Mouse (Mus musculus) lung, adult 18-20 months (tissue): Measurements from ENCODE around the gene Lilrb4a.
"Not testable (repeated sequence)": the region's sequence is repeated elsewhere in the genome, so short reads cannot be mapped to it uniquely, and the experiment has no call there.

ENCODE experiments used
- DNase-seq, 2 experiments: peaks; one replicate each; pipeline ENCODE4 v3.0.0; 2022; ENCODE audit warnings: mixed read lengths in 2 of 2

Lilrb4a gene

DNA sequence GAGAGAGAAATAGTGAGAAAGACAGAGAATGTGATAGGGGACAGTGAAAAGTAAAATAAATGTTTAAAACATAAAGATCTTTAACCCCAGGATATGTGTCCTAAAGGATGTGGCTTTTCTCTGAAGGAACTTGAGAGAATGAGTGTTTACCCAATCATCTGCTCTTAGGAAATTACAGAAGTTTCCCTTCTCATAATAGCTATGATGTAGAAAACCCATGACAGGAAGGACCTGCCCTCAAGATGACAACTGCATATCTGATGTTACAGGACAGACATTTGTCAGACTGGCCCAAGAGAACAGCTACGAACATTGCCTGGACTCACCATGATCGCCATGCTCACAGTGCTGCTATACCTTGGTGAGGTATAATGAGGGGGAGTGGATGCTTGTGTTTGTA lies at the start of gene Lilrb4a:
Gene Lilrb4a (plus strand): TSS at position 266 of the 400 bp plus-strand sequence.
- not testable (repeated sequence) for DNase-seq

DNA sequence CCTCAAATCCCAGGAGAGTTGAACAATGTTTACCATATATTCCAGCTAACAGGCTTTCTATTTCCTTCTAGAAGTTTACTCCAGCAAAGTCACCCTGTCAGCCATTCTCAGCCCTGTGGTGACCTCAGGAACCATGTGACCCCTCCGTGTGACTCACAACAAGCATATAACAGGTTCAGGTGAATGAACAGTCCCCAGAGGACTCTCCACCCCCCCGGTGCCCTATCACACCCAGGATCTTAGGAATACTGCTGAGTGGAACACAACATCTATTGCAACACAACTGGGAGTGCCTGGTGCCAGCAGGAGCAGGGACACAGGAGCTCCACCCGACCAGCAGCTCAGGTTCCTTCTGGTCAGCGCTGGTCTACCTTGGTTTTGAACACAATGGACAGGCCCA lies 39.1 kb upstream of the Lilrb4a start:
- no peak for DNase-seq

DNA sequence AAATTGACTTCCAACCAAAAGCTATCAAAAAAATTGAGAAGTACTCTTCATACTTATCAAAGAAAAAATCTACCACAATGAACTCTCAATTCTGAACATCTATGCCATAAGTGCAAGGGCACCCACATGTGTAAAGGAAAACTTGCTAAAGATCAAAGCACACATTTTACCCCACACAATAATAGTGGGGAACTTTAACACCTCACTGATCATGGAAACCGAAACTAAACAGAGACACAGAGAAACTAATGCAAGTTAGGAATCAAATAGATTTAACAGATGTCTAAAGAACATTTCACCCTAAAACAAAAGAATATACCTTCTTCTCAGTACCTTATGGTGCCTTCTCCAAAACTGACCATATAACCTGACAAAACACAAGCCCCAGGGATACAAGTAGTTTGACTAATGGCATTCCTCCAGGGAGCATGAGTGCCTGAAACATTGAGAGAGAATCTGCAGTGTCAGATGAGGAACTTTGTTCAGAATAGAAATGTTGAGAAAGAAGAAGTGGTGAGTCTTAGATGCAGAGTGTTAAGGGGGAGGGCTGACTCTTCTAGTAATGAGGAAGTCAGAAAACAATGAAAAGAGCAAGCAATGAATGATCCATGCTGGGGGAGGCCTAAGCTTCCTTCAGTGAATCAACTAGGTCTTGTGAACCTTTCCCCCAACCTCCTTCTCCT lies 37.0 kb upstream of the Lilrb4a start:
- DNase-seq, result peak in 1 of 2 experiments; percentile 7

DNA sequence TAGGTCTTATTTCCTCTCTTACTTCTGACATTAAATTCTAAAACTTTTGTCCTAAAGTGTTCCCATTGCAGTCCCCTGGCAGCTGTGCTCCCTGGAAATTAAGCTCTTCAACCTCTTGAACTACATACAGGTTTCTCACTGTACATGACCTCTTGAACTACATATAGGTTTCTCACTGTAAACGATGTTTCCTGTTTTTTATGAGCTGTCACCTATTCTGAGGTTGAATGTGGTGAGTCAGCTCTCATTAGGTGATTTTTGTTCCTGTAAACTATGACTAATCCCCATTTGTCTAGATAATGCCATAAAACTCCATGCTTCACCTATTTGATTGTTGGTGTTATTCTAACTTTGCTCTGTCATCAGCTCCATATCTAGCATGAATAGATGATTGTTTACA lies 36.4 kb upstream of the Lilrb4a start:
- no peak for DNase-seq

DNA sequence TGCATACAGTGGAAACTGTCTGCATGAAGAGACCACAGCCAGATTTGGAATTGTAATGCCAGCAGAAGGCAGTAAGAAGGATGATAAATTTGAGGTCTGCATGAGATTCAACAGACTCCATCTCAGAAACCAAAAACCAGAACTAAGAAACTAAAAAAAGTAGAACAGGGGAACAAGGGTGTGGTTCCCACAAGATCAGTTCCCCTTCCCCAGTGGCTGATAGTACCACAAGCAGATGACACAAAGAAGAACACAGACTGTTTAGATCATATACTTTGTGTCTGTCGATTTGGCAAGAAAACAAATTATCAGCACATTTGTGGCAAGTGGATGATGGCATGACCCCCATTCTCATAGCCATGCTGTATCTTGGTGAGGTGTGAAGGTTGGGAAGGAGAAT lies 35.0 kb upstream of the Lilrb4a start:
- DNase-seq, result peak in 1 of 2 experiments; percentile 12

DNA sequence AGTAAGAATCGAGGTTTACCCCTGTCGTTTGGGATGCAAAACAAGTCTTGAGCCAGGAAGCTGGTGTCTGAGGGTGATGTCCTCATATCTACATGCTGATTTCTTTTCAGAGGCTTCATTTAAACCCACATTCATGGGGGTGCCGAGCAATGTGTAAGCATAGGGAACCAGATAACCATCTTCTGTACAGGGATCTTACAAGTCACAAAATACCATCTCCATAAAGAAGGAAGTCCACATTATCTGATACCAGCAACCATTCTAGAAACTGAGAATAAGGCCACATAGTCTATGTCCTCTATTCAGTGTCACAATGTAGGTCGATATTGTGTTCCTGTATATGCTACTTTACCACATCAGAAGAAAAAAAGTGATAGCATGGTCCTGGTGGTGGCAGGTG lies 34.4 kb upstream of the Lilrb4a start:
- no peak for DNase-seq

DNA sequence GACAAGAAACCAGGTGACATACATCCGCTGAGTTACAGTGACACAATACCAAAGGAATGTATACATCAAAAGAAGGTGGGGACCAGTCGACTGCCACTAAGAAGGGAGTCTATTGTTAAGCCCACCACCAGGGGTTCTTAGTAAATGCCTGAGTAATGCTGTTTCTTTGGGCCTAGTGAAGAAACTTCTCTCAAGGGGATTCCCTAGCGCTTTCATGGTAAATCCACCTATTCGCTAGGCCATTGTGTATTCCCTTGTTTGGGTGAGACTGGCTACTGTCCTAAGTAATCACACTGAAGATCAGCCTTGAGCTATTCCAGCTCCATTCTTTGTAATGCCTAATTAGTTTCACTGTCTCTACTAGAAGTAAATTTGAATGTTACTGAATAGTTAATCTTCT lies 27.0 kb upstream of the Lilrb4a start:
- not testable (repeated sequence) for DNase-seq

DNA sequence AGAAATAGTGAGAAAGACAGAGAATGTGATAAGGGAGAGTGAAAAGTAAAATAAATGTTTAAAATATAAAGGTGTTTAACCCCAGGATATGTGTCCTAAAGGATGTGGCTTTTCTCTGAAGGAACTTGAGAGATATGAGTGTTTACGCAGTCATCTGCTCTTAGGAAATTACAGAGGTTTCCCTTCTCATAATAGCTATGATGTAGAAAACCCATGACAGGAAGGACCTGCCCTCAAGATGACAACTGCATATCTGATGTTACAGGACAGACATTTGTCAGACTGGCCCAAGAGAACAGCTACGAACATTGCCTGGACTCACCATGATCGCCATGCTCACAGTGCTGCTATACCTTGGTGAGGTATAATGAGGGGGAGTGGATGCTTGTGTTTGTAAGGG lies 10.4 kb upstream of the Lilrb4a start, which contains the start of the genes Gm49339 and Lilr4b:
Gene Gm49339 (plus strand): TSS at position 216 of the 400 bp plus-strand sequence.
Gene Lilr4b (plus strand): TSS at position 236 of the 400 bp plus-strand sequence.
- not testable (repeated sequence) for DNase-seq

DNA sequence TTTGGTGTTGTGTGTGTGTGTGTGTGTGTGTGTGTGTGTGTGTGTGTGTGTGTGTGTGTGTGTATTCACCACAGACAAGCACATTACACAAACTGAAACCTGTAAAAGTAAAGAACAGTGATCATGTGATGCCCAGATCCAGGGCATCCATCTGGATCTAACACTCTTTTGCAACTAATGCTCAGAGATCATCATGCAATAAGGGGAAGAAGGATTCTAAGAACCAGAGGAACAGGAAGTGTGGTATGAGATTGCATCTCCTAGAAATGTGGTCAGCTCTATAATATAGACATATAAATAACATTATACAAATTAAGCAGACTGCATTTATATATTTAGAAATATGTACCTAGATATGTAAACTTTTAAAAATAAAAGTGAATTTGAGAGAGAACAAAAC lies 29.3 kb downstream of the Lilrb4a start:
- DNase-seq, result no peak

DNA sequence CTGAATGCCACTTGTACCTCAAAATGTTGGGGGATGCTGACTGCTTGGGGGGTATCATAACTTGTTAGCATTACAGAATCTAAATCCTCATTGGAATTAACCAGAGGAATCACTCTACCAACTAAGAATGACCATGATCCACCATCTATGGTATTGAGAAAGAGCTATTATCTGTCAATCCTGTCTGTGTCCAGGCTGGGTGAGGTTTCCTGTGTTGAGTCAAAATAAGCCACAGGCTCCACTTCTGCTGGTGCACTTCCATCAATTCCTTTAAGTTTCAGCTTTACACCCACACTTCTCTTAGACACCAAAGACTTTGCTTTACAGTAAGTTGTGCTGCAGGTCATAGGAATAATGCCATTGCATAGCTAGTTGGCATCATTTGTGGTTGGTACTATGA lies 30.7 kb downstream of the Lilrb4a start:
- peak in 1 of 2 experiments; percentile 2 for DNase-seq

DNA sequence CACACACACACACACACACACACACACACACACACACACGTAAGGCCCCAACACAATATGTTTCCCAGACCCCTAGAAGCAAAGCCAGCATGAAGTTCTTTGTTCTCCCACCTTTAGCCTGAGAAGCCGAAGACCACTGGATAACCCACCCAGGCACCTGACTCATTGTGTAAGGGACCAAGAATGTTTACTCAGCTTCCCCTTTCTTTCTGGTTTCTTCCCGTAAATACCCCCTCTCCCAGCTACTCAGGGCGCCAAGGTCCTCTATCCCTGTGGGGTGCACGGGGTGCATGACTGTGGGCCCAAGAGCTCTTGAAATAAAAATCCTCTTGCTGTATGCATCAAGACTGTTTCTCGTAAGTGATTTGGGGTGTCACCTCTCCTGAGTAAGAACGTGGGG lies 35.3 kb downstream of the Lilrb4a start:
- no peak for DNase-seq

DNA sequence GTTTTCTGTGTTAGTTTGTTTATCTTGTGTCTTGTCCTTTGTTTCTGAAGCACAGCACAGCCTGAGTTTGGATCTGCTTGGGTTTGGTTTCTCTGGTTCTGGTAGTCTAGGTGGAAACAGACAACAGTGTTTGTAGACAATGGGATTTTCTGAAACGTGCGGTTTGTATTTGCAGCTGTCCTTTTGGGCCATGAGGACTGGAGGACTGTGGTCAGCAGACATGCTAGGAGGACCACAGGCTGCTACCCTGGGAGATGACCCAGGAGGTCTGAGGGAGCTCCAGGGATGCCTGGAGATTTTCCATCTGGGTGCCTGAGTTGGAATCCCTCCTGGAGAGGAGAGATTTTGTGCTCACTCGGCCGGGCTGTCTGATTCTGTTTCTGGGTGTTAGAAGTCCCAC lies 35.9 kb downstream of the Lilrb4a start:
- no peak for DNase-seq

DNA sequence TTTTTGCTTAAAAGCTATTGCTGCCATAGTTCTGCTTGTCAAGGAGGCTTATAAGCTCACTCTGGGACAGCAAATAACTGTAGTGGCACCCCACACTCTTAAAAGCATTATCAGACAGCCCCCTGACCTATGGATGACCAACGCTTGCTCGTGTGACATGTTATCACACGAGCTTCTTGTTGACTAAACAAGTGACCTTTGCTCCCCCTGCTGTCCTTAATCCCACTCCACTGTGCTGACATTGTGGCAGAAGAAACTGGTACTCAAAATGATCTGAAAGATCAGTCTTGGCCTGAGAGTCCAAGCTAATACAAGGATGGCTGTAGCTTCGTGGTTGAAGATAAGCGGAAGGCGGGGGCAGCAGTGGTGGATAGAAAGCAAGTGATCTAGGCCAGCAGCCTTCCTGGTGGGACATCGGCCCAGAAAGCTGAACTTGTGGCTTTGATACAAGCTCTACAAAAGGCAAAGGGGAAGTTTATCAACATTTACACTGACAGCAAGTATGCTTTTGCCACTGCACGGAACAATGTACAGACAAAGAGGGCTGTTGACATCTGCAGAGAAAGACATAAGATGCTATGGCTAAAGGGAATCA lies 38.2 kb downstream of the Lilrb4a start:
- DNase-seq, result peak in 1 of 2 experiments; percentile 14

DNA sequence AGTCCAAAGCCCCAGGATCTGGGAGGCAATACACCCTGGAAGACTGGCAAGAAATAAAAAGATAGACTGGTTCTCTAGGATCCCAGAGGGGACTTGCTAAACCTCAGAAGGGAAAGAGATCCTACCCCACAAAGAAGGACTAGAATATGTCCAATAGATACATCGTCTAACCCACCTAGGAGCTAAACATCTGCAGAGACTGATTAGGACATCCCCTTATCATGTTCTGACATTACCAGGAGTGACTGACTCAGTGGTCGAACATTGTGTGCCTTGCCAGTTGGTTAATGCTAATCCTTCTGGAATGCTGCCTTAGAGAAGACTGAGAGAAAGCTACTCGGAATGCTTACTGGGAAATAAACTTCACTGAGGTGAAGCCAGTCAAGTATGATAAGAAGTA lies 38.7 kb downstream of the Lilrb4a start:
- DNase-seq, result no peak

DNA sequence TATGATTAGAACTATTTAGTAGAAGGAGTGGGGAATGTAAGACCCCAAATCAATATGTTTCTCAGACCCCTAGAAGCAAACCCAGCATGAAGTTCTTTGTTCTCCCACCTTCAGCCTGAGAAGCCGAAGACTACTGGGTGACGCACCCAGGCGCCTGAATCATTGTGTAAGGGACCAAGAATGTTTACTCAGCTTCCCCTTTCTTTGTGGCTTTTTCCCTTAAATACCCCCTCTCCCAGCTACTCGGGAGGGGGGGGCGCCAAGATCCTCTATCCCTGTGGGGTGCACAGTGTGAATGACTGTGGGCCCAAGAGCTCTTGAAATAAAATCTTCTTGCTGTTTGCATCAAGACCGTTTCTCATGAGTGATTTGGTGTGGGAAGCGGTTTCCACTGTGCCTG lies 40.1 kb downstream of the Lilrb4a start:
- DNase-seq, result no peak
